Mouse (Mus musculus) urinary bladder, postnatal 10 days (tissue): ENCODE results near the gene Slc25a28.

Experiments
- DNase-seq: peaks from one replicate; pipeline ENCODE4 v3.0.0; 2022; ENCODE audit warnings: low spot score

The Slc25a28 gene

GRCm38 (mm10) chr19:43675525-43676400 is 1.1 kb upstream of the Slc25a28 start:
- DNase-seq, result no peak

- peak; percentile 25 for DNase-seq
These were observed 378 bp downstream of the Slc25a28 start for GRCm38 (mm10) chr19:43674316-43674689.

DNA sequence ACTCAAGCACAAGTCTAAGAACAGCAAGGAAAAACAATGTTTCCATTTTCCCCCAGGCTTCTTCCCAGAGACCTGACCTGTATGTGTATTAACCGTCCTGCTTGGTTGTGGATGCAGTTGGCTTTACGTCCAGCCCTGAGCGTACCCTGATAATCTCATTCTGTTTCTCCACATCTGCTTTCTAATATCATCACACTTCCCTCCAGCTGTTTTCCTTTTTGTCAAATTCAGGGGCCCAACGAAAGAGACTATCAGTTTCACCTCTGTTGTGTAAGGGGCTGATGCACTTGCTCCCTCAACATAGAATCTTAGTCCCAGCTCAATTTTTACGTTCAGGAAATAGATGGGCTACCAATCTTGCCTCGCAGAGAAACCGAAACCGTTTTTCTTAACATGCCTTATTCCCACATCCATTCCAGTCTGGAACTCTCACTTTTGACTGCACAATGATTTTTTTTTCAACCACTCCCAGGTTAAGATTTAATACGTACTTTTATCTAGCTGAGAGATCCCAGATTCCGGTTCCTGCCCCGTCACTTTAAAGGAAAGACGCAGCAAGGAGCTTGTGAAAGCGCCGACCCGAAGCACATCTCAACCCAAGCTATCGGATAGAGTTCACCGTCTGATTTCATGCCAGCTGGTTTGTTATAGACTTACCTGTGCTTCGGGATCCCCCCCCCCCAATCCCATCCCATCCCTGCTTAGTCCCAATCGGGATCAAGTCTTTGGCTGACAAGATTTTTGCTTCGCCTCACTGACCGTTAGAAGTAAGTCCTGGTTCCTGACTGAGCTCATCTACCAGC is 967 bp downstream of the Slc25a28 start:
- no peak for DNase-seq

DNA sequence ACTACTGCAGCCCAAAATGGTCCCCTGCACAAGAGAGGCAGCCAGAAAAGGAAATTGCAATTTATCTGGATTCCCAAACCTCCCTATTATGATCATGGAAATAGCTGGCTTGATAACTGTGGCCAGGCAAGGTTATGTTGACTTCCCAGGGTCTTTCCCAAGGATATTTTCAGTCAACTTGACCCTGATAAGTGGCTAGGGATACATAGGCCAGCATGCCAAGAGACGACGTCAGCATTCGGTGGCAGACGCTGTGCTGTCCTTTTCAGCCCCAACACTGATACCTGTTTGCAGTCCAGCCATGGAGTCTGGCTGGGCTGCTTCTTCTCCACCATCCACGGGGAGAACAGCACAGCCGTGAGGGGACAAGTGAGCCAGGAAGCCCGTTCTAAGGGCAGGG is 3.6 kb downstream of the Slc25a28 start:
- DNase-seq, result no peak

- no peak for DNase-seq
These were observed 5.4 kb downstream of the Slc25a28 start for GRCm38 (mm10) chr19:43669136-43669759.

DNA sequence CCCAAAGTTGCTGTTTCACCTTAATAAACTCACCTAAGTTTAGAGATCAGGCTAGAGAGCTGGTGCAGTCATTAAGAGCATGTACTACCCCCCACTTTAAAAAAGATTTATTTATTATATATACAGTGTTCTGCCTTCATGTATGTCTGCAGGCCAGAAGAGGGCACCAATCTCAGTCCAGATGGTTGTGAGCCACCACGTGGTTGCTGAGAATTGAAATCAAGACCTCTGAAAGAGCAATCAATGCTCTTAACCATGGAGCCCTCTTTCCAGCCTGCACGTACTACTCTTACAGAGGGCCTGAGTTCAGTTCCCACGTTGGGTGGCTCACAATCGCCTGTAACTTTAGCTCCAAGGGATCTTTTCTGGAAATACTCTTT is 7.3 kb downstream of the Slc25a28 start:
- no peak for DNase-seq

DNA sequence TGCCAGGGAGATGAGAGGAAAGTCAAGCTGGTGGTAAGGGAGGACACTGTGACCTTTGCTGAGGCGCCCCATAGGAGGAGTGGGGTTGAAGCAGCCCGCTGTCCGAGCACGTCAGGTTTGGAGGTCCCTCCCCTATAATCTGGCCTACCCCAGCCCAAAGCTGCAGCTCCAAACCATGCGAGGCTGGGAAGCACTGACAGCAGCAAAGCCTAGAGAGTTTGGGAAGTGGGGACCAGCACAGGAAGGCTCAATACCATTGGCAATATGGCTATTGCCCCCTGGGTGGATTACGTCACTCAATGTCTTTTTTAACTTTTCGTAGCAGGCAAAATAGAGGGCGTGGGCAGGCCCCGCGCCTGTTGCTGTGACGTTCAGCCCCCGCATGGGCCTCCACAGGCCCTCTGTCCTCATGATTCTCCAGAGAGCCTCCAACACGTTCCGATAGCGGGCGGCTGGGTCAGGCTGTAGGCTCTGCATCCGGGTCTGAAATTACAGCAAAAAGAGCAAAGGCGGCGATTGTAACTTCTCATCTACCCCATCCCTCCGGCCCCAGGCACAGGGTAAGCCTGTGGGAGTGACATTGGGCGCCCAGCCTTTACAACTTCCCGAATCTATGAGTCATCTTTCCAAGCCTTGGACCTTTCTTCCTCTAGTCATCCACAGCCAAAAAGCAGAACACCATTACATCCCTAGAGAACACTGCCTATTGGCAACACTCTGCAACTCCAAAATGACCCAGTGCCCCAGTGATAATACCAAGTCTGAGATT is 7.8 kb downstream of the Slc25a28 start:
- no peak for DNase-seq

- DNase-seq, result no peak
These were observed 9.1 kb downstream of the Slc25a28 start for GRCm38 (mm10) chr19:43665441-43666048.

GRCm38 (mm10) chr19:43663471-43663870 is 11.2 kb downstream of the Slc25a28 start:
- no peak for DNase-seq

- DNase-seq, result no peak
These were observed 12.3 kb downstream of the Slc25a28 start for GRCm38 (mm10) chr19:43662176-43662967.

DNA sequence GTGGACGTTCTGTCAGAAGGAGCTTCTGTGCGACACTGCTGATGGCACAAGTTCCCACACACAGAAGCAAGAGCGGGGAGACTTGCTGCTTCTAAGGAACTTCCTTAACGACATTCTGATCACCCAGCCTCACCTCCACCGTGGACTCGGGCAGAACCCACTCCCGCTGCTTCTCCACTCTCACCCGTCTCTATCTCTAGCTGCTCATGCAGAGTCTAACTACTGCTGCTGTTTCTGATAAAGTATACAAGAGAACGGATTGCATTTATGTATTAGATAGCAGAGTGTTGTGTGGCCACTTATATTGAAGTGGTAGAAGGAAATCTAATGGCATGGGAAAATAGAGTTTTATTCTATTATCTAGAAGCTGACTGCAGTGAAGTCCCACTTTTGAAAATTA is 13.9 kb downstream of the Slc25a28 start:
- no peak for DNase-seq

GRCm38 (mm10) chr19:43659632-43660031 is 15.0 kb downstream of the Slc25a28 start:
- DNase-seq, result no peak

- DNase-seq, result peak; percentile 33
These were observed 18.8 kb downstream of the Slc25a28 start for GRCm38 (mm10) chr19:43655735-43656492.

- DNase-seq, result no peak
These were observed 23.4 kb downstream of the Slc25a28 start for GRCm38 (mm10) chr19:43651241-43651785.

- no peak for DNase-seq
These were observed 26.3 kb downstream of the Slc25a28 start for GRCm38 (mm10) chr19:43648343-43648742.

GRCm38 (mm10) chr19:43647261-43647660 is 27.4 kb downstream of the Slc25a28 start:
- DNase-seq, result no peak

DNA sequence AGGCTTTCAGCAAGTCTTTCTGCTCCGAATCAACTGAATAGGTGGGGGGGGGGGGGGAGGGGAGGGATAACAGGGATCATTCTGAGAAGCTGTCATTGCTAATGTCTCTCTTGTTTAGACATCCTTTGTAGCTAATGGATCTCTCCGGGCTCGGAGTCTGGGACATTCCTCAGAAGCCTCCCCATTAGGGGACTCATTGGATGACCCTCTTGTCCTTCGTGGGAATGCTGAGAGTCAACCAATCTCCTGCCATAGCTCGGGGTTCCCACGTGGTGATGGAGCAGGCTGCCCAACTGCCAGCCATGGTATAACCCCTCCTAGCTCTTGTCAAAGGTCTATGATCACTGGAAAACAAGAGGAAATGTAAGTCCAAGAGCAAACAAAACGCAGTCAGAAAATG is 27.8 kb downstream of the Slc25a28 start:
- no peak for DNase-seq

GRCm38 (mm10) chr19:43645508-43645907 is 29.2 kb downstream of the Slc25a28 start:
- DNase-seq, result no peak

GRCm38 (mm10) chr19:43642843-43643242 is 31.8 kb downstream of the Slc25a28 start:
- DNase-seq, result no peak

- DNase-seq, result no peak
These were observed 32.8 kb downstream of the Slc25a28 start for GRCm38 (mm10) chr19:43641833-43642232.
